Mouse (Mus musculus) myocyte (in vitro differentiated cells): ENCODE measurements around the gene Brsk2.

Experiments used
- CEBPB ChIP-seq: IDR thresholded peaks from 2 replicates; pipeline ENCODE4 v1.6.1; 2011; ENCODE audit warnings: mild to moderate bottlenecking, moderate library complexity; ENCODE audit not compliant: poor library complexity, insufficient read depth, severe bottlenecking
- E2F4 ChIP-seq: IDR thresholded peaks from one replicate; pipeline ENCODE4 v1.6.1; 2011; ENCODE audit warnings: mild to moderate bottlenecking, control low read depth, moderate library complexity; ENCODE audit not compliant: insufficient read depth
- MAX ChIP-seq: IDR thresholded peaks from one replicate; pipeline ENCODE4 v1.6.1; 2011; ENCODE audit warnings: low read depth, mild to moderate bottlenecking, control low read depth
- MYOD1 ChIP-seq, 3 experiments: IDR thresholded peaks; one replicate each; pipeline ENCODE4 v1.6.1; 2011; ENCODE audit warnings: control low read depth in 2 of 3, low read depth in 2 of 3, mild to moderate bottlenecking in 2 of 3, moderate library complexity in 1 of 3; ENCODE audit not compliant: insufficient read length in 2 of 3, control insufficient read depth in 1 of 3
- MYOG ChIP-seq, 3 experiments: IDR thresholded peaks; one replicate each; pipeline ENCODE4 v1.6.1; 2011; ENCODE audit warnings: control low read depth in 2 of 3, low read depth in 2 of 3, mild to moderate bottlenecking in 2 of 3; ENCODE audit not compliant: insufficient read length in 2 of 3, control insufficient read depth in 1 of 3, insufficient read depth in 1 of 3
- POLR2A ChIP-seq: IDR thresholded peaks from one replicate; pipeline ENCODE4 v1.6.1; 2011; ENCODE audit warnings: low read depth, mild to moderate bottlenecking, control low read depth, moderate library complexity; ENCODE audit not compliant: insufficient read length
- REST ChIP-seq: IDR thresholded peaks from one replicate; pipeline ENCODE4 v1.6.1; 2011; ENCODE audit warnings: mild to moderate bottlenecking, control low read depth, moderate library complexity; ENCODE audit not compliant: insufficient read depth, insufficient read length
- TCF12 ChIP-seq: IDR thresholded peaks from one replicate; pipeline ENCODE4 v1.6.1; 2011; ENCODE audit warnings: mild to moderate bottlenecking, control low read depth; ENCODE audit not compliant: poor library complexity, insufficient read depth, severe bottlenecking
- TCF3 ChIP-seq: IDR thresholded peaks from one replicate; pipeline ENCODE4 v1.6.1; 2011; ENCODE audit warnings: low read depth, control low read depth; ENCODE audit not compliant: insufficient read length
- USF1 ChIP-seq: IDR thresholded peaks from one replicate; pipeline ENCODE4 v1.6.1; 2011; ENCODE audit warnings: low read depth, mild to moderate bottlenecking, control low read depth, moderate library complexity

- TF ChIP-seq POLR2A (no peak), USF1 (no peak), TCF3 (no peak), MAX (no peak), E2F4 (no peak), MYOG (IDR thresholded peaks at IDR 0.05; ENCODE audit: control insufficient read depth in 1 of 3, insufficient read depth in 1 of 3, insufficient read length in 2 of 3, low read depth in 2 of 3) (no peak), MYOD1 (IDR thresholded peaks at IDR 0.05; ENCODE audit: control insufficient read depth in 1 of 3, insufficient read length in 2 of 3, low read depth in 2 of 3) (no peak), TCF12 (no peak), CEBPB (no peak), REST (no peak)
Measured at GRCm38 (mm10) chr7:141979247-141979646, 29.7 kb downstream of the Brsk2 start.
